Mouse (Mus musculus) embryonic stem cell, embryonic (primary cell): ENCODE results near the gene Hmg20b.

Experiments used
- CTCF ChIA-PET, 4 experiments: fragments of 300-600 bp in 2 of 4; fragments of 350-600 bp in 2 of 4; sonication (Branson Sonifier 250); formaldehyde crosslinking; loops; one replicate each; lab custom pipeline; 2022; ENCODE audit warnings: inconsistent platforms in 2 of 4; lab: Charles Lee
- POLR2A ChIA-PET, 4 experiments: fragments of 300-600 bp in 2 of 4; fragments of 350-600 bp in 2 of 4; sonication (Branson Sonifier 250); formaldehyde crosslinking; loops; one replicate each; lab custom pipeline; 2022; ENCODE audit warnings: antibody characterized with exemption in 4 of 4, inconsistent platforms in 1 of 4; lab: Charles Lee

Hmg20b gene

GRCm38 (mm10) chr10:81385603-81386306 is 35.5 kb upstream of the Hmg20b start:
- CTCF ChIA-PET: interaction anchor here (0.5 to 3.2 kb wide), 11 partner anchors 7 to 162 kb away, joined by 3 to 13 read pairs (median 3); partner anchors contain the start of genes Celf5 (in 2 of the 4), Smim24 (in 2 of the 4) and Pip5k1c (in 1 of the 4)
- POLR2A ChIA-PET: interaction anchor here in 3 of 4 experiments (0.7 to 3.4 kb wide), 23 partner anchors 9 to 209 kb away, joined by 3 to 21 read pairs (median 5); partner anchors contain the start of genes 4930404N11Rik (in 1 of the 3), Cactin (in 1 of the 3), Eef2 (in 1 of the 3) and Ncln (in 1 of the 3)

GRCm38 (mm10) chr10:81384605-81384982 is 34.3 kb upstream of the Hmg20b start:
- ChIA-PET POLR2A (interaction anchor here (0.6 to 3.4 kb wide), 48 partner anchors 8 to 424 kb away, joined by 3 to 21 read pairs (median 4); partner anchors contain the start of genes 4930404N11Rik (in 3 of the 4), Cactin (in 3 of the 4), Eef2 (in 2 of the 4) and Pip5k1c (in 2 of the 4)), CTCF (interaction anchor here (0.6 to 1.7 kb wide), 13 partner anchors 9 to 167 kb away, joined by 3 to 8 read pairs (median 4); partner anchors contain the start of genes Smim24 (in 2 of the 4) and Tjp3 (in 1 of the 4))

GRCm38 (mm10) chr10:81383802-81384604 is 33.7 kb upstream of the Hmg20b start, which contains the start of the genes Dohh and Gm48551:
TSS of gene Dohh (plus strand) at chr10:81384428.
TSS of gene Gm48551 (plus strand) at chr10:81384466.
- ChIA-PET POLR2A (interaction anchor here (0.6 to 3.4 kb wide), 57 partner anchors 9 to 942 kb away, joined by 3 to 21 read pairs (median 3); partner anchors contain the start of genes 4930404N11Rik (in 3 of the 4), Cactin (in 3 of the 4), Eef2 (in 2 of the 4) and Pip5k1c (in 2 of the 4)), CTCF (interaction anchor here (0.6 to 1.7 kb wide), 14 partner anchors 9 to 168 kb away, joined by 3 to 8 read pairs (median 4); partner anchors contain the start of genes Smim24 (in 2 of the 4) and Tjp3 (in 1 of the 4))

- ChIA-PET POLR2A (interaction anchor here in 2 of 4 experiments (0.6 to 1.3 kb wide), 6 partner anchors 11 to 706 kb away, joined by 3 to 4 read pairs (median 3); partner anchors contain the start of gene Smim24 (in 1 of the 2)), CTCF (interaction anchor here in 2 of 4 experiments (0.8 to 2.0 kb wide), 4 partner anchors 32 to 170 kb away, joined by 3 to 5 read pairs (median 3); partner anchors contain the start of gene Hmg20b (in 1 of the 2))
Measured at GRCm38 (mm10) chr10:81382039-81382438, 31.8 kb upstream of the Hmg20b start.

- ChIA-PET CTCF (interaction anchor here in 1 of 4 experiments (2.1 kb wide), 1 partner anchor 10 kb away, joined by 16 read pairs; the partner anchor contains the start of gene Gm48552), POLR2A (interaction anchor here in 3 of 4 experiments (0.6 to 8.9 kb wide), 18 partner anchors 8 to 254 kb away, joined by 3 to 87 read pairs (median 8); partner anchors contain the start of genes 4930404N11Rik (in 3 of the 3), Cactin (in 1 of the 3), Gm48552 (in 1 of the 3) and Hmg20b (in 1 of the 3))
Measured at GRCm38 (mm10) chr10:81379809-81380378, 29.6 kb upstream of the Hmg20b start.

GRCm38 (mm10) chr10:81379183-81379553 is 28.9 kb upstream of the Hmg20b start:
- ChIA-PET CTCF (interaction anchor here in 3 of 4 experiments (0.5 to 3.0 kb wide), 33 partner anchors 10 to 874 kb away, joined by 3 to 25 read pairs (median 6); partner anchors contain the start of genes Atcay (in 1 of the 3), Cactin (in 1 of the 3), Gm48552 (in 1 of the 3) and Hmg20b (in 1 of the 3)), POLR2A (interaction anchor here (0.6 to 8.9 kb wide), 67 partner anchors 10 to 799 kb away, joined by 3 to 87 read pairs (median 5); partner anchors contain the start of genes Pip5k1c (in 3 of the 4), 4930404N11Rik (in 2 of the 4), Cactin (in 2 of the 4) and Hmg20b (in 2 of the 4))

- POLR2A ChIA-PET: interaction anchor here (0.6 to 8.9 kb wide), 91 partner anchors 9 to 812 kb away, joined by 3 to 87 read pairs (median 4); partner anchors contain the start of genes Cactin (in 3 of the 4), Map2k2 (in 3 of the 4), Pip5k1c (in 3 of the 4) and 4930404N11Rik (in 2 of the 4)
- CTCF ChIA-PET: interaction anchor here (0.5 to 3.0 kb wide), 43 partner anchors 10 to 874 kb away, joined by 3 to 25 read pairs (median 6); partner anchors contain the start of genes Atcay (in 1 of the 4), Cactin (in 1 of the 4), Gm48552 (in 1 of the 4) and Hmg20b (in 1 of the 4)
Measured at GRCm38 (mm10) chr10:81378553-81379182, 28.4 kb upstream of the Hmg20b start.

GRCm38 (mm10) chr10:81377793-81378552 is 27.7 kb upstream of the Hmg20b start, which contains the start of gene Fzr1:
TSS of gene Fzr1 (minus strand) at chr10:81378516.
- CTCF ChIA-PET: interaction anchor here (0.5 to 3.0 kb wide), 40 partner anchors 12 to 497 kb away, joined by 3 to 25 read pairs (median 6); partner anchors contain the start of genes Cactin (in 1 of the 4), Gm48552 (in 1 of the 4), Hmg20b (in 1 of the 4) and Nmrk2 (in 1 of the 4)
- POLR2A ChIA-PET: interaction anchor here (0.5 to 8.9 kb wide), 84 partner anchors 8 to 811 kb away, joined by 3 to 87 read pairs (median 5); partner anchors contain the start of genes Pip5k1c (in 3 of the 4), 4930404N11Rik (in 2 of the 4), Cactin (in 2 of the 4) and Hmg20b (in 2 of the 4)

GRCm38 (mm10) chr10:81377362-81377664 is 27.0 kb upstream of the Hmg20b start:
- CTCF ChIA-PET: interaction anchor here in 2 of 4 experiments (0.7 to 3.0 kb wide), 14 partner anchors 11 to 174 kb away, joined by 3 to 25 read pairs (median 5); partner anchors contain the start of genes 4930404N11Rik (in 1 of the 2), Celf5 (in 1 of the 2), Hmg20b (in 1 of the 2) and Pip5k1c (in 1 of the 2)
- POLR2A ChIA-PET: interaction anchor here in 3 of 4 experiments (0.7 to 8.9 kb wide), 45 partner anchors 9 to 701 kb away, joined by 3 to 87 read pairs (median 6); partner anchors contain the start of genes Cactin (in 3 of the 3), 4930404N11Rik (in 2 of the 3), Hmg20b (in 2 of the 3) and Mfsd12 (in 2 of the 3)

- CTCF ChIA-PET: interaction anchor here in 3 of 4 experiments (0.6 to 3.0 kb wide), 15 partner anchors 10 to 175 kb away, joined by 3 to 25 read pairs (median 3); partner anchors contain the start of genes 4930404N11Rik (in 1 of the 3), Celf5 (in 1 of the 3), Hmg20b (in 1 of the 3) and Pip5k1c (in 1 of the 3)
- POLR2A ChIA-PET: interaction anchor here in 3 of 4 experiments (0.5 to 8.9 kb wide), 43 partner anchors 9 to 700 kb away, joined by 3 to 87 read pairs (median 5); partner anchors contain the start of genes Cactin (in 3 of the 3), 4930404N11Rik (in 2 of the 3), Hmg20b (in 2 of the 3) and Mfsd12 (in 2 of the 3)
Measured at GRCm38 (mm10) chr10:81376561-81377361, 26.5 kb upstream of the Hmg20b start.

GRCm38 (mm10) chr10:81375322-81375721 is 25.0 kb upstream of the Hmg20b start:
- POLR2A ChIA-PET: interaction anchor here in 2 of 4 experiments (0.5 to 8.9 kb wide), 8 partner anchors 8 to 851 kb away, joined by 3 to 87 read pairs (median 17); partner anchors contain the start of gene 4930404N11Rik (in 1 of the 2)
- CTCF ChIA-PET: interaction anchor here in 1 of 4 experiments (1.0 kb wide), 1 partner anchor 21 kb away, joined by 3 read pairs; no protein-coding TSS in a partner anchor

- ChIA-PET CTCF (interaction anchor here in 1 of 4 experiments (0.7 to 1.7 kb wide), 3 partner anchors 10 to 62 kb away, joined by 3 to 6 read pairs (median 4); partner anchors contain the start of gene Hmg20b), POLR2A (interaction anchor here (0.8 to 8.1 kb wide), 24 partner anchors 9 to 174 kb away, joined by 3 to 87 read pairs (median 5); partner anchors contain the start of genes Fzr1 (in 2 of the 4), Pip5k1c (in 2 of the 4), Cactin (in 1 of the 4) and Dohh (in 1 of the 4))
Measured at GRCm38 (mm10) chr10:81367207-81367495, 16.9 kb upstream of the Hmg20b start.
